Mouse (Mus musculus): Measurements from ENCODE around the gene Zfp629.

DNA sequence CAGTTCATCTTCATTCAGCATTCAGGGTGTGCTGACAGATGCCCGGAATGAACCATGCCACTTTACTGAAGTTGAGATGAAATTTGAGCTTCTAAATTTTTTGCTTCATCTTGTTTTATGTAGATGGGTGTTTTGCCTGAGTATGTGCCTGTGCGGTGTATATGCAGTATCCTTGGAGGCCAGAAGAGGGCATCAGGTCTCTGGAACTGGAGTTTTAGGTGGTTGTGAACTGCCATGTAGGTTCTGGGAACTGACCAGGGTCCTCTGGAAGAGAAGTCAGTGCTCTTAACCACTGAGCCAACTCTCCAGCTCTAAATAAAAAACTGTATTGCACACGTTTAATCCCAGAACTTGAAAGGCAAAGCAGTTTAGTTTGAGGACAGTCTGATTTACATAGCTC lies 45.3 kb upstream of the Zfp629 start:
- no peak for TF ChIP-seq MAX (IDR thresholded peaks at IDR 0.05)
- TF ChIP-seq CTCF (IDR thresholded peaks at IDR 0.05; ENCODE audit: control insufficient read depth, insufficient read depth, insufficient read length), result no peak
- no peak for TF ChIP-seq MYOD1 (IDR thresholded peaks at IDR 0.05; ENCODE audit: control insufficient read depth, insufficient read length, low read depth)
- no peak for TF ChIP-seq MYOG (IDR thresholded peaks at IDR 0.05; ENCODE audit: control insufficient read depth, extremely low read depth, insufficient read length)
- TF ChIP-seq USF1 (IDR thresholded peaks at IDR 0.05; ENCODE audit: low read depth), result no peak
- no peak for TF ChIP-seq CEBPB (IDR thresholded peaks at IDR 0.05; ENCODE audit: low read depth)
- no peak for TF ChIP-seq FOSL1 (IDR thresholded peaks at IDR 0.05; ENCODE audit: insufficient read depth, low read length, poor library complexity, severe bottlenecking)

Data from C2C12 (cell line).